Mouse (Mus musculus): ENCODE results near the gene Sim2. TPM values are rescaled to one million over a fixed set of nuclear protein-coding genes. Genes with fewer than 3 reads are reported as not detected.
A peak's percentile ranks its signal among the peaks of the same experiment; 100 is the strongest.

Gene Sim2
- not detected in 2 replicates for total RNA-seq (2015; ENCODE audit: low replicate concordance)
- not detected in 2 replicates for total RNA-seq (2017; ENCODE audit: low replicate concordance)

DNA sequence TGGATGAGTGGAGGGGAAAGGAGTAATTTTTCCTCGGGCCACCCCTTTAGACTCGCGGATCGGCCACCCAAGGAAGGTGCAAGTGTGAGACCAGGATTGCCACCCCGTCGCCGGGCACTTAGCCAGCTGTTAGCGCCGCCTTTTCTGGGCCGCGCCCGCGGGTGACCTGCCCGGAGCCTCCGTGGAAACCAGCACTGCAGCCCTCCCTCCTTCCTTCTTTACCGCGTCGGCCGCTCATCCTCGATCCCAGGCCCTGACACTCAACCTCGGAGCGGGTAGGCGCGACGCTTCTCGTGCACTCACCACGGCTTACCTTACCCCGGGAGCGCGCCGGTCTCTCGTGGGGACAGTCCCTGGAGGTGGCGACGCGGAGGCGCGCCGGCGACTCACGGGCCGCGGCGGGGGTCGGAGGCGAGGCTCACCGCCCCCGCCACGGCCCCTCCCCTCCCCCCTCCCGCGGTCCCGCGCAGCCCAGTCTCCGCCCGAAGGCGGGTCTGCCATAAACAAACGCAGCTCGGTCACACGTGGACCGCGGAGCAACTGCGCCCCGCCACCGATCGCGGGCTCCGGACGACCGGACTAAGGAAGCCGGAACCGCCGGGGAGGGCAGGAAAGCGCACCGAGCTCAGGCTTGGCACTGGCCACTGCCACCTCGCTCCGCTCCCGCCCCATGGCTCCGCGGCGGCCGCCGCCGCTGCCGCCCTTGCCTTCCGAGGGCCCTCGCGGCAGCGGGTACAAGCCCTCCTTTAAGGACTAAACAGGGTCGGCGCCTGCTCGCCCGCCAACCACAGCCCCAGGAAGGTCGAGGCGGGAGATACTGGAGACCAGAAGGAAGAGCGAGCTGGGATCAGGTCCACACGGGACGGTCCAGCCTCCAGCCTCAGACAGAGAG is at the start of gene Sim2:
TSS of gene Sim2 (plus strand) at position 221 of the 892 bp plus-strand sequence.
- no peak for ATAC-seq (replicated peaks; ENCODE audit: low FRiP score, poor library complexity, severe bottlenecking)

DNA sequence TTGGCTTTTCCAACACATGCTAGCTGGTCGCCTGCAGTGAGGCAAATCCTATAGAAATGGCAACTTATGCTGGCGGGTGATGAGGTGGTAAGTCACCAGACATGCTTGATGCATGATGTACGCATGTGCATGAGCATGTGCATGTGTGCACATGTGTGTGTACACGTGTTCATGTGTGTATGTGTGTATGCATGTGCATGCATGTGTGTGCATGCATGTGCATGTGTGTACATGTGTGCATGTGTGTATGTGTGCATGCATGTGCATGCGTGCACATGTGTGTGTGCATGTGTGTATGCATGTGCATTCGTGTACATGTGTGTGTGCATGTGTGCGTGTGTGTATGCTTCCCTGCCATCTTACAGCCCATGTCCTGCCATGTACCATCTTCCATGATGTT is 47.5 kb upstream of the Sim2 start:
- ATAC-seq (replicated peaks; ENCODE audit: low FRiP score, poor library complexity, severe bottlenecking) = no peak

DNA sequence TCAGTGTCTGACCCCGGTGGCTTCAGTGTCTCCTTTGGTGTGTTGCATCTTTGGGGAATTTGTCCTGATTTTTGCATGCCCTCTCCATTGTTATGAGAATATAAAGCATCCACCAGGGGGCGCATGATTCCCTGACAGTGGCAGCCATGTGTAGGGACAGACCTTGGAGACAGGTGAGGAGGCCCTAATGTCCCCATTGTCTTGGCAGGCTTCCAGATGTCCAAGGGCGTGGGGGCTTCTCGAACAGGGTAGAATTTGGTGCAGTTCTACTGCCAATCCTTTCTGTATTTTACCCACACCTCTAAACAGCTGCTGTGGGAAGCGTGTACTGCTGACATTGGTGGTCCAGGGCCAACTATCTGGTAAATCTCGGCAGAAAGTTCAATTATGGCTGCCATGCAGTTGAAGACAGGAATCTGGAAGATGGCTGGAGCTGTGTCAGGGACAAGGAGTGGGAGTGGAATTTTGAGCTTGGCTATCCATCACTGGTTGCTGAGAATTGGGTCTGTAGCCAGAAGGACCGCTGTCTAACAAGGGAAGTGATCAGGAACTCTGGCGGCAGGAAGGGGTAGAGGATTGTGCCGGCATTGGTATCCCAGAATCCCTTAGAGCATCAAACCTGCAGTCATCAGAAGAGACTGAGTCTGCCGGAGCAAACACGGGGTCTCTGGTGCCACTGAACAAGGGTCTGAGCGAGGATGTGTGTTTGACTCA is 46.3 kb upstream of the Sim2 start:
- 0 out of 2 replicates have a peak, but pooled peaks have one; percentile 68 for ATAC-seq (replicated peaks; ENCODE audit: low FRiP score, poor library complexity, severe bottlenecking)

DNA sequence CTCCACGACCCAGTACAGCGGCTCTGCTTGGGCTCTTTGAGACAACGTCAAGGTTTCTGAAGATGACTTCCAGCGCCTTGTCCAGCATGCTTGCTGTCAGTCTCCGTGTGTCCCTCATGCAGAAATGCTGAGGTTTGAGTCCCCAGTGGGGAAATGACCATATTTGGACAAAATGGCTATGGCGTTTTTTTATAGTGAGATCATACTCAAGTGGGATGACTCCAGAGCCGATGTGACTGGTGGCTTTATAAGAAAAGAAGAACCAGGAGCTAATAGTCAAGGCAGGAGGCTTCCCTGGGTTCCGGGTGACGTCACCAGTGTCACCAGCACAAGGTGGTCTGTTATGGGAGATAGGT is 45.8 kb upstream of the Sim2 start:
- no peak for ATAC-seq (replicated peaks; ENCODE audit: low FRiP score, poor library complexity, severe bottlenecking)

DNA sequence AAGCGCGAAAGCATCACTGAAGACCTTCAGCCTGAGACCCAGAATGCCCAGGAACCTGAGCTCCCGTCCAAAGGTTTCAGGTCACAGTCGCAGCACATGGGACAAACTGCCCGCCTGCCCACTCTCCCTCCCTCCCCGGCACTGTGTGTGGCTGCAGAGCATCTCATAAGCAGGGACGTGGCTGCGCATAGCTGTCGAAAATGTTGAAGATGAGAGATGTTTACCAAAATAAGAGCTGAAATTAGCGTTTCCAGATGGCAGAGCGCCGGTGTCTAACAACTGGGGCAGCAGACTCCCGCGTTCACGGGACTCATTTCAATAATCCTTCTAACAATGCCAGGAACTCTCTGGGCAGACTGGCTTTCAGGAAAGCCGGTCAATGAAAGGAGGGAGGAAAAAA is 44.2 kb upstream of the Sim2 start:
- ATAC-seq (replicated peaks; ENCODE audit: low FRiP score, poor library complexity, severe bottlenecking) = no peak

DNA sequence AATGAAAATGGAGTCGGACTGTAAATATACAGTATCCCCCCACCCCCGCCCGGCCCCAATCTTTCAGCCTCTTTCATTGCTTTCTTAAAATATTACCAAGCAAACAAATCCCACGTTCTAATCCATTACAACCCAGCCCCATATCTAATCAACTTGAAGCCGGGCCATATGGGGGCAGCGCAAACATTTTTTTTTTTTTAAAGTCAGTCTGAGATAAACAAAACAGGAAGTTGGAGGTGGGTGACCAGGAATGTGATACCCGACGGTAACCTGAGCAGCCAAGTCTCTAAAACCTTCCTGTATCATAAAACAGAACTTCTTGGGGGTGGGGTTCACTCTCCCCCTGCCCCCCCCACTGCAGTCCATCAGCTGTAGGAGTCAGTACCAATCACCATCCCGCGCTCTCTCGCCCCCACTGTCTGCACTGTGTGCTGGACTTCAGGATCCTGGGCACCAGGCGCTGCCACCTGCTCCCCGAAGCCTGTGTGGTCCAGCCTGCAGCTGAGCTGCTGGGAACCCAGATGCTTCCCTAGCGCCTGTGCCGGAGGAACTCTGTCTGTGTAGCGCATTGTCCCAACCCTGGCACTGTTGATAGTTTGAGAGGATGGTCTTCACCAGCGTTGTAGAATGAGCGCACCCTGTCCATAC is 43.5 kb upstream of the Sim2 start:
- ATAC-seq (replicated peaks; ENCODE audit: low FRiP score, poor library complexity, severe bottlenecking) = no peak

DNA sequence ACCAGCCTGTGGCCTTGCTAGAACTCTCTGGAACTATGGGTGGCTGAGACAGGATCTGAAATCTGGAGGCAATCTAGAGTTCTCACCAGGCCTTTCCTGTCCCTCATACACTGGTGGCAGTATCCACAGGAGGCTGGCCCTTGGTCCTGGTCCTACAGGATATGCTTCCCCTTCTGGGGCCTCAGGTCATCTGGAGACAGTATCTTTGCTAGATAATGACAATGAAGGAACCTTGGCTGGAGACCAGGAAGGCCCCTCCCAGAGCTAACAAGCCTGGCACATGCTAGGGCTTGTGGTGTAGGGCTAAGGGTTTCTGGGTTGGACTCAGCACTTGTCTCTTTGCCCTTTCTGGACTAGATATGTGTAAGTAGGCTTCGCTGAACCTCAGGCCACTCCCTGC is 40.9 kb upstream of the Sim2 start:
- no peak for ATAC-seq (replicated peaks; ENCODE audit: low FRiP score, poor library complexity, severe bottlenecking)

DNA sequence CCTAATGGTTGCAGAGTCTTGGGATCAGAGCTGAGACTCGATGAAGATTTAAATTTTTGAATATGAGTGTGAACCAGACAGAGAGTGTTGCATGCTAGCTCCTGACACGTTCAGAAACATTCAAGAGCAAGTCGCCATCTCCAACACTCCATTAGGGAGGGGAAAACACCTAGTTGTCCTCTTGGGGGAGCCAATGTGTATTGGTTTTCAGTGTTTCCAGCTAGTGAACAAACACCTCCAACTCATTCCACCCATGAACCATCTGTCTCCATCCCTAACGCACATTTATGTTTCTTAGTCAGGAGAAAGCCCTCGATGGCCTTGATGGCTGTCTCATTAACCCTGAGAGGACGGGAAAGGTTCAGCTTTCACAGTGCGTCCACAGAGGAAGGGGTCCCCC is 39.7 kb upstream of the Sim2 start:
- ATAC-seq (replicated peaks; ENCODE audit: low FRiP score, poor library complexity, severe bottlenecking) = no peak

DNA sequence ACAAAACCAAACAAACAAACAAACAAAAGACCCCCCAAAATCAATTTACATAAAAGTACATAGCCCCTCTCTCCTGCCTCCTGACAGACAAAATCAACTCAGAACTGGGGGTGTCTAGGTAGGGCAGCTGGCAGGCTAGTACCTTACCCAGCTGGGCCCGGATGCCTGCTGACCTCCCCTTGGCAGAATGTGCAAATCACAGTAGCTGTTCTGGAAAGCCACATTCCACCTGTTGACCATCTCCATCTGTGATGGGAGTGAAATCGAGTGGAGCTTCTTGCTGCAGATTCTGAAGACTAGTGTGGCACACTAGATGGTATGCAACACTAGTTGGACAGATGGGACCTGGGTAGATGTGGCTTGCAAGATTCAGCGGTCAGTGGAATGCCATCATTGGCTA is 34.4 kb upstream of the Sim2 start:
- ATAC-seq (replicated peaks; ENCODE audit: low FRiP score, poor library complexity, severe bottlenecking) = no peak

DNA sequence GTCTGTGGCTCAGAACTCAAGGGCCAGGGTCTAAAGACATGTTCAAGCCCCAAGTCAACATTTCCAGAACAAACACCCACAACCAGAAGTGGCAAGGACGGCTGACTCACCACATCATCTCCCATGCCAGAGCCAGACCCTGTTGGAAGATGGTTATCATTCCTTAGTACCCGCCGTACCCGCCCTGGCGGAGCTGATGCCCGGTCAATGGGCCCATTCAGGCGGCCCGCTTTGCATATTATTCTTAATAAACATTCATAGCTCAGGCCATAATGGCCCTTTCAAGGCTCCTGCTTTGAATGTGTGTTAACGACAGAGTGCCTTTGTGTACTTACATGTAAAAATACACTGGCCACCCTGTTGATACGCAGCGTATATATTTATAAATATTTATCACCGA is 29.6 kb upstream of the Sim2 start:
- ATAC-seq (replicated peaks; ENCODE audit: low FRiP score, poor library complexity, severe bottlenecking) = no peak

DNA sequence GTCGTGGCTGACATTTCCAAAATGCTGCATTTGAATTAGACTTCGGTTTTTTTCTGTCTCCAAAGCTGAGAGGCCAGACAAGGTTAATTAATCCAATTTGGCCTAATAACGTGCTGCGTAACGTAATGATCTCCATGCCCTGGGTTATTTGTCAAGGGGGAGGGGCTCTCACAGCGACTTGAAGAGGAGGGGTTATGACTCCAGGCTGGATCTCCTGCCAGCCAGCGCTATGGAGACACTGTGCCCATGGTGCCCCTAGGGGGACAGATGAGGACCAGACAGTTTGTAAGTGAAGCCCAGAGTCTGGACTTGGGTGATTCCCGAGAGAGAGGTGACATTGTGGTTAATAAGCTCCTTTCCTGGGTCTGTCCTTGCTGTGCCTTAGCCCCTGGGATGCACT is 29.2 kb upstream of the Sim2 start:
- no peak for ATAC-seq (replicated peaks; ENCODE audit: low FRiP score, poor library complexity, severe bottlenecking)

DNA sequence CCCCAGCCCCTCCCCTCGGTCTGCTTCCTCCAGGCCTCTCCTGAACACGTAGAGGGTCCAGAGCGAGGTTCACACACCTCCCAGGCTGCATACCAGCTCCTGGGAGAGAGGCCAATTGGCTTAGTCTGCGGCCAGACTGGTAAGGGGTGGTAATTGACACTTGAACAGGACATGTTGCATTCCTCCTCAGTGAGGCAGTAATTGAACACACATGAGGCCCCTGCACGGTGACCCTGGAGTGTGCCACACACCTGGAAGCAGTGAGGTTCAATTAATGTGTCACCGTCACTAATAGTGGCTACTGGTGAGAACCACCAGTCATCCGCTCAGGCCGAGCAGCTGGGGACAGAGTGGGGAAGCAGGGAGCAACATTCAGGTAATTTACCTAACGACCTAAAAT is 24.9 kb upstream of the Sim2 start:
- no peak for ATAC-seq (replicated peaks; ENCODE audit: low FRiP score, poor library complexity, severe bottlenecking)

DNA sequence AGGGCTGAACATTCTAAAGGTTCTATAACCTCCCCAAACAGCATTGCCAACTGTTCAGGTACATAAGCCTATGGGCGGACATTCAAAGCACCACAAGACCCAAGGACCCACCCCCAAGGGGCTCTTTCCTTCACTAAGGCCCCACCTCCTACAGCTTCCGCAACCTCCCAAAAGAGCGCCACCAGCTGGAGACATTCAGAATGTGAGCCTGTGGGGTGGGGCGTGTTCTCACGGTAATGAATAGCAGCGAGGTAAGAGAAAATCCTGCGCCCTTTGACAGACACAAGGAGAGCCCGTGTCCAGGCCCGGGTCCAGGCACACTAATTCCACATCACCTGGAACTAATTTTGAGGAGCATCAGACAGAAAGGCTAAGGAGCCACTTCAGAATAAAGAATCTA is 20.5 kb upstream of the Sim2 start:
- ATAC-seq (replicated peaks; ENCODE audit: low FRiP score, poor library complexity, severe bottlenecking) = no peak

DNA sequence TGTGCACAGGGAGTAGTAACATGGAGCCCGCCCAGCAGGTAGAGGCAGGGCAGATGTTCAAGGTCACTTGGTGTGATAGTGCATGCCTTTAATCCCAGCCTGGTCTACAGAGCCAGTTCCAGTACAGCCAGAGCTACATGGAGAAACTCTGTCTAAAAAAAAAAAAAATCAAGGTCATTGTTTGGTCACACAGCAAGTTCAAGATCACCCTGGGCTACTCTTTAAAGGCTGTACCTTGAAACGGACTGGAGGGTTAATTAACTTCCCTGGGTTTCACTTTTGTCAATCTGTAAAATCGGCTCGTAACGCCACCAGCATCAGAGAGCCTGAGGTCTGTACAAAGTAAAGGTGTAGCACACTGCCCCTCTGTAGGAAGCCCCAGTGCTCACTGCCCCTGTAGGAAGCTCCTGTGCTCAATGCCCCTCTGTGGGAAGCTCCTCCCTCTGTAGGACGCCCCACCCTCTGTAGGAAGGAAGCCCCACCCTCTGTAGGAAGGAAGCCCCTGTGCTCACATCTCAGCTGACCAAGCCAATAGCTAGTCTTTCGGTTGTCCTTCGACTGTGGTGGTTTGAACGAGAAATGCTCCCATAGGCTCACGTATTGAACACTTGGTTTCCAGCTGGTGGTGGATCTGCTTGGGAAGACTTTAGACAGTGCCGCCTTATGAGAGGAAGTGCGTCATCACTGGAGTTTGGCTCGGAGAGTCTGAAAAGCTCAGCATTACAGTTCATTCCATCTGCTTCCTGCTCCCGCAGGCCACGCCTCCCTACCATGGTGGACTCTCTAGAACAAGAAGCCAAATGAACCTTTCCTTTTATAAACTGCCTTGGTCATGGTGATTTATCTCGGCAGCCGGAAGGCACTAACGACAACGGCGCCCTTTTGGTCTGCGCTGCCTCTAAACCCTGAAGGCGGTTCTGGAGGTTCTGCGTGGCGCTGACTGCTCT is 18.7 kb upstream of the Sim2 start:
- no peak for ATAC-seq (replicated peaks; ENCODE audit: low FRiP score, poor library complexity, severe bottlenecking)

DNA sequence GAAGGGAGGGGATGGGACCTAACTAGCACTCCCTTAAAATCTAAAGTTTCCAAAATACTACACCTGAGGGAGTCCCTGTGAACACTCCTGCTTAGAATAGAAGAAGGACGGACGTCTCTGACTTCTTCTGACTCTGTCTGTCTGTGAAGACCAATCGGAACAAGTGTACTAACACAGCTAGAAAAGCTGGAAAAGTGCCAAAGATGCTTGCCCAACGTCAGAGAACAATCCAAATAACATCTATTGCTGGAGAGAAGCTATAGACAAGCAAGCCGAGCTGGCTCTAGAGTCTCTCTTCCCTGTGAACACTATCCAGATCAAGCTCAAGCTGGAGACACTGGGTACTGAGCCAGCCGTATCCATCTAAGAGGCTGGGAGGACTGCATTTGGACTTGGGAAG is 18.0 kb upstream of the Sim2 start:
- no peak for ATAC-seq (replicated peaks; ENCODE audit: low FRiP score, poor library complexity, severe bottlenecking)

DNA sequence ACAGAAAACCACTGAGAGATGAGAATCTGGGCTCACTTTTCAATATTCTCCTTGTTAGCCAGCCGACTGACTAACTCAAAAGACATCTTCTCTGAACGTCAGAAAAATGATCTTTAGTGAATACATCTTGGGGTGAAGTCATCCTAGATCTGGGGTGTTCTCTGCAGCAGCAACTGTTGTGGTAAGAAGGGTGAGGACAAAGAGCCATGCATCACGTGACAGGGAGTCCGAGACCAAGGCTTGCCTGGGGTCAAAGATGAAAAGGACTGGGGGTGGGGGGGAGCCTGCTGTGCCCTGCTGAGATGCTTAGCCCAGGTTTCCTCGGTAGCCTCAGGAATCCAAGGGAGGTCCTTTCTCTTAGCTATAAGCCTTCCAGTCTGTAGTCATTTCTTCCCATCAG is 17.5 kb upstream of the Sim2 start:
- ATAC-seq (replicated peaks; ENCODE audit: low FRiP score, poor library complexity, severe bottlenecking) = no peak

DNA sequence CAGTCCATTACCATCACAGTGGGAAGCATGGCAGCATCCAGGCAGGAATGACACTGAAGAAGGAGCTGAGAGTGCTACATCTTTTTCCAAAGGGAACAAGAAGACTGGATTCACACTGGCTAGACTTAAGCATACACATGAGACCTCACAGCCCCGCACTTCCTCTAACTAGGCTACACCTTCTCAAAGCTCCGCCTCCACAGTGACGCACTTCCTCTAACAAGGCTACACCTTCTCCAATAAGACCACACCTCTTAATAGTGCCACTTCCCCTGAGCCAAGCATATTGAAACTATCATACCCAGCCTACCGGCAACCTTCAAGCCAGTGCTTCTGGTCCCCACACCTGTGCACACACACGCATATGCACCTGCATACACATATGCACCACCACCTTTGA is 15.7 kb upstream of the Sim2 start:
- no peak for ATAC-seq (replicated peaks; ENCODE audit: low FRiP score, poor library complexity, severe bottlenecking)

DNA sequence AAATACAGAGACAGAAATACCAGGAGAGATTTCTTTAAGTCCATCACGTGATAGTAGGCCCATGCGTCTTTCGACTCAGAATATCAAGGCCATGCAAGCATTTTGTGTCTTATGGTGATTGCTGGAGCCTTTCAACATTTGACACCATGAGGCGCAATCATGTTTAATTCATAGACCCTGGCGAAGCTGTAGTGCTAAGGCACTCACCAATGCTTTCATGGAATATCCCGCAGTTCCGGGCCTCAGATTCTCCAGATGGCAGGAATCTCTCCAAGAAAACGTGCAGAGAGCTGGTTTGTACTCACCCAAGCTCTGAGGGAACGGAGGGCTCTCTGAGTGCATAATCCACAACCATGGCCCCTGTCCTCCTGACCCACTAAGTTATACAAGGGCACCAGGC is 13.8 kb upstream of the Sim2 start:
- ATAC-seq (replicated peaks; ENCODE audit: low FRiP score, poor library complexity, severe bottlenecking) = no peak

DNA sequence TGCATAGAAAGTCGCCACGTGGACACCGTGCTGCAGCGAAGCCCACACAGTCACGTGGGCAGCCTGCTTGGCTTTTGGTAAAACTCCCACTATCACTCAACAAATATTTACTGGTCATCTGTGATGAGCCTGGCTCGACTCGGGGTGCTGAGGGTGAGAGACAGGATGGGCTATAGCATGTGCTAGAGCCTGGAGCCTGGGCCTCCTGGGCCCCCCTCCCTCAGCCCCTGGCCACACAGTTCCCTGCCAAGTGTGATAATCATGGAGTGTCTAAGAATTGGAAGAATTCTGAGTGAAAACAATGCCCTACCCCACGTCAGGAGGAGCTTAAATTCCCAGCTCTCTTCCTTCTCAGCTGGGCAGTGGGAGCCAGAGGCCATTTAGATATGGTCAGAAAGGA is 13.3 kb upstream of the Sim2 start:
- no peak for ATAC-seq (replicated peaks; ENCODE audit: low FRiP score, poor library complexity, severe bottlenecking)
